Mouse (Mus musculus): ENCODE measurements at regions not wholly inside any gene's neighbourhood (a gene's known extent, or its start where the extent isn't known, plus 50 kb on each side); places are given as distances from the start of the nearest gene placed in this dataset.

GRCm38 (mm10) chr9:42196552-42196951 is 67.5 kb downstream of the Sc5d start:
- peak; percentile 78 for DNase-seq

- DNase-seq = no peak
Measured at GRCm38 (mm10) chr9:42196110-42196509, 67.9 kb downstream of the Sc5d start.

- DNase-seq = no peak
Measured at GRCm38 (mm10) chr9:42195651-42196050, 68.4 kb downstream of the Sc5d start.

GRCm38 (mm10) chr9:42194939-42195338 is 69.1 kb downstream of the Sc5d start:
- DNase-seq = no peak

- no peak for DNase-seq
Measured at GRCm38 (mm10) chr9:42194176-42194575, 69.9 kb downstream of the Sc5d start.

GRCm38 (mm10) chr9:42192967-42193733 is 69.1 kb upstream of the Sorl1 start:
- no peak for DNase-seq

- peak; percentile 69 for DNase-seq
Measured at GRCm38 (mm10) chr9:42187371-42188228, 63.5 kb upstream of the Sorl1 start.

- DNase-seq = no peak
Measured at GRCm38 (mm10) chr9:42184104-42184635, 60.1 kb upstream of the Sorl1 start.

- peak; percentile 57 for DNase-seq
Measured at GRCm38 (mm10) chr9:42183448-42183847, 59.4 kb upstream of the Sorl1 start.

GRCm38 (mm10) chr9:42182400-42182799 is 58.3 kb upstream of the Sorl1 start:
- DNase-seq = no peak

GRCm38 (mm10) chr9:42180152-42180551 is 56.1 kb upstream of the Sorl1 start:
- peak; percentile 48 for DNase-seq

GRCm38 (mm10) chr9:42178759-42179377 is 54.8 kb upstream of the Sorl1 start:
- DNase-seq = no peak

GRCm38 (mm10) chr9:42174349-42174955 is 50.4 kb upstream of the Sorl1 start:
- no peak for DNase-seq

All from lung, postnatal 14 days (tissue).